Mouse (Mus musculus) E14TG2a.4 (cell line): ENCODE results near the gene Rbms3.

Source experiments
- CTCF ChIP-seq: conservative IDR thresholded peaks from 2 replicates; pipeline ENCODE4 v1.5.1; 2014; ENCODE audit warnings: low read length
- NANOG ChIP-seq: IDR thresholded peaks from 2 replicates; pipeline ENCODE4 v1.6.1; 2014; ENCODE audit warnings: borderline replicate concordance, low read length, mixed read lengths
- POU5F1 ChIP-seq: IDR thresholded peaks from 2 replicates; pipeline ENCODE4 v1.6.1; 2014; ENCODE audit warnings: low read length, borderline replicate concordance

DNA sequence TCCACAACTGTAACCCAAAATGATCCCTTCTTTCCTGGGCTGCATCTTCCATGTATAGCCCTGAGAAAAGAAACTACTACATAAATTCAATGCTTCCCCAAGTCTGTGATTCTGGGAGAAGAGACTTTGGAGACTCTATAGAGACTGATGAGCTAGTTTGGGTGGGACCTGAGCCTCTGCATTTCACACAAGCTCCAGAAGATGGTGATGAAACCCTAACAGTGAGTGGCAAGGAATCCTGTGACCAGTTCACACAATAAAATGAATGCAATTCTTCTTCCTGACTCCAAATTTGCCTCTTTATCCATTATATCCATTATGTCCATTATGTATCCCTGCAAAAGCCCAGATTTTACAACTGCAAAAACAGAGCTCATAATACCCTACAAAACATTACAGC lies 2.5 kb downstream of the Rbms3 start:
- TF ChIP-seq CTCF (no peak), NANOG (no peak), POU5F1 (no peak)
